Mouse (Mus musculus): ENCODE measurements at regions not wholly inside any gene's neighbourhood (a gene's known extent, or its start where the extent isn't known, plus 50 kb on each side); places are given as distances from the start of the nearest gene placed in this dataset.

DNA sequence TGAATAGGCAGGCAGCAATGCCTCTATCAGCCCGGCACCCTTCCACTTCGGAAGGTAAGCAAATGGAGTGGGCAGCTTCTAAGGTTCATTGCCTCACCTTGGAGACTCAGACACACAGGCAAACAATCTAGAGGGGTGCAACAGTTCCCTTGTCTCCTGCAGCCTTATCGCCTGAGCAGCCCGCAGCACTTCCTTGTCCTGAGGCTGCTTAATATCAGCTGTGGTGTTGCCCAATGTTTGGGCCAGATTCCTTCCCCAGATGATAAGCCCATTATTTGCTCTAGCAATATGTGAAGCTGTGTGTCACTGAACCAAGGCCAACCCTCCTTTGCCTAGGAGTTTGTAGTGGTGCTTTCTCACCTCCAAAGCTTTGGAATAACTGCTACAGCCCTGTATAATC, 58.8 kb upstream of the Gpr141 start:
- WGBS = 47% methylated on average over 4 of the region's 4 CpGs
- no peaks in the 10 kb centered on the region for H3K4me1 ChIP-seq (ENCODE audit: control insufficient read depth in 2 of 2, insufficient read depth in 2 of 2, low read length in 2 of 2)
- H3K9ac ChIP-seq (ENCODE audit: low read length) = no peak overlapping the region
- no peaks in the 10 kb centered on the region for H3K27me3 ChIP-seq (ENCODE audit: control insufficient read depth, insufficient read depth, low read length)
- no peak overlapping the region for H3K27ac ChIP-seq (replicated peaks in 1 of 2; ENCODE audit: control insufficient read depth in 1 of 2, insufficient read depth in 1 of 2, low read depth in 2 of 2, low read length in 2 of 2)
- H3K36me3 ChIP-seq (ENCODE audit: control insufficient read depth, insufficient read depth, low read length) = no peaks in the 10 kb centered on the region
- H3K4me2 ChIP-seq (ENCODE audit: low read length) = no peak overlapping the region
- no peak for ATAC-seq (ENCODE audit: insufficient number of reproducible peaks, insufficient read depth, low FRiP score, low read depth)
- H3K4me3 ChIP-seq (ENCODE audit: control insufficient read depth in 1 of 2, insufficient read depth in 1 of 2, low read depth in 1 of 2, low read length in 2 of 2) = no peak overlapping the region
- H3K9me3 ChIP-seq (ENCODE audit: control insufficient read depth, low read length) = no peaks in the 10 kb centered on the region

DNA sequence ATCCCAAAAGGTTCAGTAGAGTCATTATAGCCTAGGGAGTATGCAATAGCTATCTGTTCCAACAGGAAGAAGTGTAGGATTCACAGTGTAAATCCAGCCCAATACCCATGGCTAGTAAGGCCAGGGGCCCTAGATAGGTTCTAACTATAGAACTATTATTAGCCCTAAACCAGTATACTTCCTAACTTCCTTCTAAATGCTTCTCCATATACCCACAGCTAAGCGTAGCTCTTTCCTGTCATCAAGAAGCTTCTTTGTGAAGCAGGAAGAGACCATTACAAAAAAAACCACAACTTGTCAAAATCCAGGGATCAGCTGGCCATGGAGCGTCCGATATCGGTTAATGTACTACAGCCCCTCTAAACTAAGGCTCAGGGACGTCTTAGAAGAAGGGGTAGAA, 57.7 kb upstream of the Gpr141 start:
- H3K27me3 ChIP-seq (ENCODE audit: control insufficient read depth, insufficient read depth, low read length) = no peaks in the 10 kb centered on the region
- no peaks in the 10 kb centered on the region for H3K36me3 ChIP-seq (ENCODE audit: control insufficient read depth, insufficient read depth, low read length)
- no peak overlapping the region for H3K4me3 ChIP-seq (ENCODE audit: control insufficient read depth in 1 of 2, insufficient read depth in 1 of 2, low read depth in 1 of 2, low read length in 2 of 2)
- H3K4me2 ChIP-seq (ENCODE audit: low read length) = no peak overlapping the region
- no peak overlapping the region for H3K27ac ChIP-seq (replicated peaks in 1 of 2; ENCODE audit: control insufficient read depth in 1 of 2, insufficient read depth in 1 of 2, low read depth in 2 of 2, low read length in 2 of 2)
- no peak overlapping the region for H3K9ac ChIP-seq (ENCODE audit: low read length)
- 63% methylated on average over 5 of the region's 5 CpGs for WGBS
- no peaks in the 10 kb centered on the region for H3K9me3 ChIP-seq (ENCODE audit: control insufficient read depth, low read length)
- no peak for ATAC-seq (ENCODE audit: insufficient number of reproducible peaks, insufficient read depth, low FRiP score, low read depth)
- H3K4me1 ChIP-seq (ENCODE audit: control insufficient read depth in 2 of 2, insufficient read depth in 2 of 2, low read length in 2 of 2) = no peaks in the 10 kb centered on the region

DNA sequence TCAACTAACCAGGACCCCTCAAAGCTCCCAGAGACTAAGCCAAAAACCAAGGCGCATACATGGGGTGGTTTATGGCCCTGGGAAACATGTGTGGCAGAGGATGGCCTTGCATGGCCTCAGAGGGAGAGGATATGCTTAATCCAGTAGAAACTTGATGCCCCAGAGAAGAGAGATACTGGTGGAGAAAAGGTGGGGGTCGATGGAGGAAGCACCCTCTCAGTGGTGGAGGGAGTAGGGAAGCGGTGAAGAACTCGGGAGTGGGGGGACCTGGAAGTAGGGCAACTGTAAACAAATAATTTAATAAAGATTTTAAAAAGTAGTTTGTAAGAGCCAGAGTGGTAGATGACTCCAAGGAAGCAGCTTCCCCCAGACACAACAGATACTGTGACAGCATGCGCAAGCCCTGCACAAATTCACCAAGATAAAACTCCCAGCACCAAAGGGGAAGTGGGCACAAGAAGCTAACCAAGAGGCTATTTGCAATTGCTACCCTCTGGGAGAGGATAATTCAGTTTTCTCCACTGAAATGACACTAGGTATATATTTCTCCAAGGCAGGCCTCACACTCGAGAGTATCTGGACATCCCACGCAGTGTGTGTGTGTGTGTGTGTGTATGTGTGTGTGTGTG, 50.7 kb upstream of the Gpr141 start:
- Histone ChIP-seq H3K9me3 (ENCODE audit: control insufficient read depth, low read length) (no peaks in the 10 kb centered on the region), H3K4me2 (ENCODE audit: low read length) (no peak overlapping the region), H3K4me1 (ENCODE audit: control insufficient read depth in 2 of 2, insufficient read depth in 2 of 2, low read length in 2 of 2) (no peaks in the 10 kb centered on the region), H3K27ac (replicated peaks in 1 of 2; ENCODE audit: control insufficient read depth in 1 of 2, insufficient read depth in 1 of 2, low read depth in 2 of 2, low read length in 2 of 2) (no peak overlapping the region), H3K4me3 (ENCODE audit: control insufficient read depth in 1 of 2, insufficient read depth in 1 of 2, low read depth in 1 of 2, low read length in 2 of 2) (no peak overlapping the region), H3K27me3 (ENCODE audit: control insufficient read depth, insufficient read depth, low read length) (no peaks in the 10 kb centered on the region), H3K36me3 (ENCODE audit: control insufficient read depth, insufficient read depth, low read length) (no peaks in the 10 kb centered on the region), H3K9ac (ENCODE audit: low read length) (no peak overlapping the region)
- no peak for ATAC-seq (ENCODE audit: insufficient number of reproducible peaks, insufficient read depth, low FRiP score, low read depth)
- 77% methylated on average over 7 of the region's 7 CpGs for WGBS
